Mouse (Mus musculus) testis, adult 2 months (tissue): ENCODE data around the gene Ap1m1. TPM values are rescaled to one million over a fixed set of nuclear protein-coding genes. Genes with fewer than 3 reads are reported as not detected.

Experiments
- H3K27ac ChIP-seq: fragments of 200-500 bp; 2 replicates; pipeline ENCODE4 v1.5.1; 2012; ENCODE audit warnings: low read depth, low read length; ENCODE audit not compliant: control insufficient read depth, insufficient read depth
- H3K27me3 ChIP-seq: fragments of 200-500 bp; 2 replicates; pipeline ENCODE4 v1.6.1; 2012; ENCODE audit warnings: mild to moderate bottlenecking, low read length, moderate library complexity; ENCODE audit not compliant: control insufficient read depth, insufficient read depth
- H3K36me3 ChIP-seq: fragments of 200-500 bp; 2 replicates; pipeline ENCODE4 v1.6.1; 2012; ENCODE audit warnings: mild to moderate bottlenecking, low read length; ENCODE audit not compliant: control insufficient read depth, insufficient read depth
- H3K4me1 ChIP-seq: fragments of 200-500 bp; 2 replicates; pipeline ENCODE4 v1.6.1; 2012; ENCODE audit warnings: low read length; ENCODE audit not compliant: control insufficient read depth, insufficient read depth
- H3K4me3 ChIP-seq: fragments of 200-500 bp; 2 replicates; pipeline ENCODE4 v1.5.1; 2012; ENCODE audit warnings: low read depth, mild to moderate bottlenecking, low read length, moderate library complexity, mixed read lengths; ENCODE audit not compliant: control insufficient read depth
- CTCF ChIP-seq: fragments of 200-500 bp; IDR thresholded peaks from 2 replicates; pipeline ENCODE4 v1.5.1; 2012; ENCODE audit warnings: low read depth, mild to moderate bottlenecking, inconsistent platforms, low read length, moderate library complexity; ENCODE audit not compliant: control insufficient read depth, insufficient read depth, insufficient replicate concordance
- POLR2A ChIP-seq: fragments of 200-500 bp; IDR thresholded peaks from 2 replicates; pipeline ENCODE4 v1.6.1; 2012; ENCODE audit warnings: low read depth, mild to moderate bottlenecking, inconsistent platforms, low read length, moderate library complexity; ENCODE audit not compliant: control insufficient read depth
- polyA plus RNA-seq: library from polyadenylated mRNA; depleted of rRNA; stranded (reverse); fragments of >200 nt; gene quantifications from 2 replicates; pipeline ENCODE4 v1.2.3, GENCODE M21; 2012

The Ap1m1 gene
- polyA plus RNA-seq, 1 experiment: 405 TPM

GRCm38 (mm10) chr8:72277244-72277643 lies 37.4 kb downstream of the Ap1m1 start:
- H3K27me3 ChIP-seq: no peaks in the 10 kb centered on the region

GRCm38 (mm10) chr8:72279151-72279550 lies 39.3 kb downstream of the Ap1m1 start:
- TF ChIP-seq CTCF: no peak
- no peak for TF ChIP-seq POLR2A
- H3K27me3 ChIP-seq: no peaks in the 10 kb centered on the region
- H3K4me3 ChIP-seq: no peak overlapping the region
- H3K27ac ChIP-seq: no peak overlapping the region
- no peaks in the 10 kb centered on the region for H3K36me3 ChIP-seq
- peaks cover 3% of the 10 kb centered on the region; the same call in 1 of the 2 replicates for H3K4me1 ChIP-seq

More at GRCm38 (mm10) chr8:72277244-72277643, 37.4 kb downstream of the Ap1m1 start:
- no peak for TF ChIP-seq CTCF
- no peak for TF ChIP-seq POLR2A
- Histone ChIP-seq H3K27ac (no peak overlapping the region), H3K4me1 (peaks cover 3% of the 10 kb centered on the region; the same call in 1 of the 2 replicates), H3K4me3 (no peak overlapping the region), H3K36me3 (no peaks in the 10 kb centered on the region)

- Histone ChIP-seq H3K27me3 (no peaks in the 10 kb centered on the region), H3K4me1 (peaks cover 3% of the 10 kb centered on the region), H3K27ac (peak overlapping the region; percentile 77), H3K36me3 (no peaks in the 10 kb centered on the region), H3K4me3 (peak overlapping the region; percentile 39)
- TF ChIP-seq POLR2A (no peak), CTCF (no peak)
These were observed 41.8 kb downstream of the Ap1m1 start for GRCm38 (mm10) chr8:72281634-72282033.

GRCm38 (mm10) chr8:72285285-72285684 lies 45.5 kb downstream of the Ap1m1 start:
- Histone ChIP-seq H3K27me3 (no peaks in the 10 kb centered on the region), H3K36me3 (no peaks in the 10 kb centered on the region), H3K4me3 (peak overlapping the region; percentile 84), H3K27ac (peak overlapping the region; percentile 94), H3K4me1 (peaks cover 3% of the 10 kb centered on the region)
- TF ChIP-seq CTCF: no peak
- no peak for TF ChIP-seq POLR2A

- H3K4me1 ChIP-seq: peaks cover 3% of the 10 kb centered on the region
- H3K27ac ChIP-seq: no peak overlapping the region
- H3K36me3 ChIP-seq: no peaks in the 10 kb centered on the region
- H3K27me3 ChIP-seq: no peaks in the 10 kb centered on the region
- TF ChIP-seq POLR2A: no peak
- TF ChIP-seq CTCF: no peak
- no peak overlapping the region for H3K4me3 ChIP-seq
These were observed 49.2 kb downstream of the Ap1m1 start for GRCm38 (mm10) chr8:72289051-72289450.

GRCm38 (mm10) chr8:72291104-72291503 lies 51.3 kb downstream of the Ap1m1 start:
- no peaks in the 10 kb centered on the region for H3K4me1 ChIP-seq
- TF ChIP-seq CTCF (no peak), POLR2A (no peak)
- no peak overlapping the region for H3K27ac ChIP-seq
- no peak overlapping the region for H3K4me3 ChIP-seq
- H3K36me3 ChIP-seq: no peaks in the 10 kb centered on the region
- H3K27me3 ChIP-seq: no peaks in the 10 kb centered on the region

- no peak overlapping the region for H3K4me3 ChIP-seq
- TF ChIP-seq POLR2A: no peak
- no peak for TF ChIP-seq CTCF
- H3K27me3 ChIP-seq: no peaks in the 10 kb centered on the region
These were observed 53.5 kb downstream of the Ap1m1 start for GRCm38 (mm10) chr8:72293309-72293708.

GRCm38 (mm10) chr8:72295125-72295524 lies 55.3 kb downstream of the Ap1m1 start:
- no peaks in the 10 kb centered on the region for H3K27me3 ChIP-seq
- no peaks in the 10 kb centered on the region for H3K36me3 ChIP-seq
- no peaks in the 10 kb centered on the region for H3K4me1 ChIP-seq
- H3K4me3 ChIP-seq: no peak overlapping the region
- no peak for TF ChIP-seq POLR2A
- TF ChIP-seq CTCF: no peak
- no peak overlapping the region for H3K27ac ChIP-seq

More at GRCm38 (mm10) chr8:72293309-72293708, 53.5 kb downstream of the Ap1m1 start:
- Histone ChIP-seq H3K36me3 (no peaks in the 10 kb centered on the region), H3K27ac (no peak overlapping the region), H3K4me1 (no peaks in the 10 kb centered on the region)
